Mouse (Mus musculus): Measurements from ENCODE around the gene Csnk1g1. TPM values are rescaled to one million over a fixed set of nuclear protein-coding genes. Genes with fewer than 3 reads are reported as not detected.

The Csnk1g1 gene
- polyA plus RNA-seq, 1 experiment: 6.8 TPM

GRCm38 (mm10) chr9:66084171-66084570 is 175.4 kb downstream of the Csnk1g1 start:
- no peak overlapping the region for H3K4me2 ChIP-seq (ENCODE audit: low read depth)
- no peaks in the 10 kb centered on the region for H3K79me2 ChIP-seq (ENCODE audit: control insufficient read depth, insufficient read depth)
- no peaks in the 10 kb centered on the region for H3K27me3 ChIP-seq (ENCODE audit: control insufficient read depth, insufficient read depth, insufficient read length)
- no peak overlapping the region for H3ac ChIP-seq (ENCODE audit: control insufficient read depth, insufficient read length)
- TF ChIP-seq SRF (IDR thresholded peaks at IDR 0.05; ENCODE audit: control insufficient read depth, insufficient read length, low read depth): no peak
- TF ChIP-seq POLR2AphosphoS2 (IDR thresholded peaks at IDR 0.05; ENCODE audit: insufficient read length, low read depth): peak; percentile 48
- TF ChIP-seq E2F4 (IDR thresholded peaks at IDR 0.05; ENCODE audit: insufficient read depth): no peak
- TF ChIP-seq REST (IDR thresholded peaks at IDR 0.05; ENCODE audit: insufficient read depth, insufficient read length): no peak
- TF ChIP-seq USF1 (IDR thresholded peaks at IDR 0.05; ENCODE audit: low read depth): no peak
- peak in 1 of 3 experiments; percentile 0 for TF ChIP-seq MYOD1 (IDR thresholded peaks at IDR 0.05; ENCODE audit: control insufficient read depth in 1 of 3, insufficient read length in 2 of 3, low read depth in 2 of 3)
- TF ChIP-seq CEBPB (IDR thresholded peaks at IDR 0.05; ENCODE audit: insufficient read depth, poor library complexity, severe bottlenecking): no peak
- TF ChIP-seq MAX (IDR thresholded peaks at IDR 0.05; ENCODE audit: low read depth): no peak
- peaks cover 17% of the 10 kb centered on the region for H3K36me3 ChIP-seq (ENCODE audit: control insufficient read depth, insufficient read depth)
- H3K4me3 ChIP-seq: no peak overlapping the region

- TF ChIP-seq REST (IDR thresholded peaks at IDR 0.05; ENCODE audit: insufficient read depth, insufficient read length) (no peak), E2F4 (IDR thresholded peaks at IDR 0.05; ENCODE audit: insufficient read depth) (no peak), POLR2AphosphoS2 (IDR thresholded peaks at IDR 0.05; ENCODE audit: insufficient read length, low read depth) (peak; percentile 17), TCF12 (IDR thresholded peaks at IDR 0.05; ENCODE audit: insufficient read depth, poor library complexity, severe bottlenecking) (no peak), TCF3 (IDR thresholded peaks at IDR 0.05; ENCODE audit: insufficient read length, low read depth) (no peak), SRF (IDR thresholded peaks at IDR 0.05; ENCODE audit: control insufficient read depth, insufficient read length, low read depth) (no peak), POLR2A (IDR thresholded peaks at IDR 0.05; ENCODE audit: insufficient read length, low read depth) (no peak), MYOG (IDR thresholded peaks at IDR 0.05; ENCODE audit: control insufficient read depth in 1 of 3, insufficient read depth in 1 of 3, insufficient read length in 2 of 3, low read depth in 2 of 3) (peak in 2 of 3 experiments; percentile 20 to 28), CEBPB (IDR thresholded peaks at IDR 0.05; ENCODE audit: insufficient read depth, poor library complexity, severe bottlenecking) (no peak), MYOD1 (IDR thresholded peaks at IDR 0.05; ENCODE audit: control insufficient read depth in 1 of 3, insufficient read length in 2 of 3, low read depth in 2 of 3) (peak in 2 of 3 experiments; percentile 78 to 81), MAX (IDR thresholded peaks at IDR 0.05; ENCODE audit: low read depth) (no peak), USF1 (IDR thresholded peaks at IDR 0.05; ENCODE audit: low read depth) (no peak)
- H3ac ChIP-seq (ENCODE audit: control insufficient read depth, insufficient read length): no peak overlapping the region
- no peaks in the 10 kb centered on the region for H3K79me2 ChIP-seq (ENCODE audit: control insufficient read depth, insufficient read depth)
- peaks cover 17% of the 10 kb centered on the region for H3K36me3 ChIP-seq (ENCODE audit: control insufficient read depth, insufficient read depth)
- no peak overlapping the region for H3K4me2 ChIP-seq (ENCODE audit: low read depth)
- no peak overlapping the region for H3K4me3 ChIP-seq
- no peaks in the 10 kb centered on the region for H3K27me3 ChIP-seq (ENCODE audit: control insufficient read depth, insufficient read depth, insufficient read length)
These were observed 178.3 kb downstream of the Csnk1g1 start for GRCm38 (mm10) chr9:66087062-66087461.

GRCm38 (mm10) chr9:66088411-66088810 is 179.7 kb downstream of the Csnk1g1 start:
- H3K79me2 ChIP-seq (ENCODE audit: control insufficient read depth, insufficient read depth): no peaks in the 10 kb centered on the region
- no peak overlapping the region for H3ac ChIP-seq (ENCODE audit: control insufficient read depth, insufficient read length)
- no peak for TF ChIP-seq E2F4 (IDR thresholded peaks at IDR 0.05; ENCODE audit: insufficient read depth)
- TF ChIP-seq MYOG (IDR thresholded peaks at IDR 0.05; ENCODE audit: control insufficient read depth in 1 of 3, insufficient read depth in 1 of 3, insufficient read length in 2 of 3, low read depth in 2 of 3): no peak
- TF ChIP-seq POLR2A (IDR thresholded peaks at IDR 0.05; ENCODE audit: insufficient read length, low read depth): no peak
- no peak for TF ChIP-seq MYOD1 (IDR thresholded peaks at IDR 0.05; ENCODE audit: control insufficient read depth in 1 of 3, insufficient read length in 2 of 3, low read depth in 2 of 3)
- TF ChIP-seq TCF3 (IDR thresholded peaks at IDR 0.05; ENCODE audit: insufficient read length, low read depth): no peak
- no peak for TF ChIP-seq POLR2AphosphoS2 (IDR thresholded peaks at IDR 0.05; ENCODE audit: insufficient read length, low read depth)
- no peak for TF ChIP-seq SRF (IDR thresholded peaks at IDR 0.05; ENCODE audit: control insufficient read depth, insufficient read length, low read depth)
- no peak for TF ChIP-seq USF1 (IDR thresholded peaks at IDR 0.05; ENCODE audit: low read depth)
- TF ChIP-seq MAX (IDR thresholded peaks at IDR 0.05; ENCODE audit: low read depth): no peak
- TF ChIP-seq REST (IDR thresholded peaks at IDR 0.05; ENCODE audit: insufficient read depth, insufficient read length): no peak
- TF ChIP-seq CEBPB (IDR thresholded peaks at IDR 0.05; ENCODE audit: insufficient read depth, poor library complexity, severe bottlenecking): no peak
- no peak for TF ChIP-seq TCF12 (IDR thresholded peaks at IDR 0.05; ENCODE audit: insufficient read depth, poor library complexity, severe bottlenecking)
- H3K4me2 ChIP-seq (ENCODE audit: low read depth): no peak overlapping the region
- no peaks in the 10 kb centered on the region for H3K27me3 ChIP-seq (ENCODE audit: control insufficient read depth, insufficient read depth, insufficient read length)
- peaks cover 28% of the 10 kb centered on the region for H3K36me3 ChIP-seq (ENCODE audit: control insufficient read depth, insufficient read depth)
- H3K4me3 ChIP-seq: no peak overlapping the region

- H3ac ChIP-seq (ENCODE audit: control insufficient read depth, insufficient read length): no peak overlapping the region
- H3K36me3 ChIP-seq (ENCODE audit: control insufficient read depth, insufficient read depth): peaks cover 50% of the 10 kb centered on the region
- no peaks in the 10 kb centered on the region for H3K79me2 ChIP-seq (ENCODE audit: control insufficient read depth, insufficient read depth)
- no peak for TF ChIP-seq USF1 (IDR thresholded peaks at IDR 0.05; ENCODE audit: low read depth)
- no peak for TF ChIP-seq SRF (IDR thresholded peaks at IDR 0.05; ENCODE audit: control insufficient read depth, insufficient read length, low read depth)
- TF ChIP-seq TCF3 (IDR thresholded peaks at IDR 0.05; ENCODE audit: insufficient read length, low read depth): no peak
- no peak for TF ChIP-seq MAX (IDR thresholded peaks at IDR 0.05; ENCODE audit: low read depth)
- no peak overlapping the region for H3K4me3 ChIP-seq
- no peak overlapping the region for H3K4me2 ChIP-seq (ENCODE audit: low read depth)
- no peaks in the 10 kb centered on the region for H3K27me3 ChIP-seq (ENCODE audit: control insufficient read depth, insufficient read depth, insufficient read length)
These were observed 182.0 kb downstream of the Csnk1g1 start for GRCm38 (mm10) chr9:66090593-66091244.

Data from myocyte (in vitro differentiated cells).